Mouse (Mus musculus) limb, embryonic 11.5 days (tissue): ENCODE results near the gene Micu2. TPM values are rescaled to one million over a fixed set of nuclear protein-coding genes. Genes with fewer than 3 reads are reported as not detected.
A peak's percentile ranks its signal among the peaks of the same experiment; 100 is the strongest.
"Not testable (repeated sequence)": the region's sequence is repeated elsewhere in the genome, so short reads cannot be mapped to it uniquely, and the experiment has no call there.

Source experiments
- ATAC-seq: fragments of 200-750 bp; cut with Nextera tagmentation; 2 replicates; pipeline ENCODE4 v1.8.0; 2017; ENCODE audit warnings: low read depth; ENCODE audit not compliant: insufficient number of reproducible peaks, low FRiP score, low TSS enrichment
- DNase-seq: peaks from one replicate; pipeline ENCODE4 v3.0.0-alpha.2; 2015; ENCODE audit warnings: low spot score
- H3K27ac ChIP-seq: fragments of 300-500 bp; sonication (generic); replicated peaks from 2 replicates; pipeline ENCODE4 v1.5.1; 2014; ENCODE audit warnings: low read depth, mild to moderate bottlenecking, low read length
- H3K27me3 ChIP-seq: fragments of 300-500 bp; sonication (generic); 2 replicates; pipeline ENCODE4 v1.6.1; 2014; ENCODE audit warnings: mild to moderate bottlenecking, low read length, mixed read lengths; ENCODE audit not compliant: control insufficient read depth, insufficient read depth
- H3K36me3 ChIP-seq: fragments of 300-500 bp; sonication (generic); 2 replicates; pipeline ENCODE4 v1.6.1; 2014; ENCODE audit warnings: mild to moderate bottlenecking, low read length, moderate library complexity, mixed read lengths; ENCODE audit not compliant: control insufficient read depth, insufficient read depth
- H3K4me1 ChIP-seq: fragments of 300-500 bp; sonication (generic); 2 replicates; pipeline ENCODE4 v1.6.1; 2014; ENCODE audit warnings: low read length, mixed read lengths; ENCODE audit not compliant: control insufficient read depth, insufficient read depth
- H3K4me2 ChIP-seq: fragments of 300-500 bp; sonication (generic); 2 replicates; pipeline ENCODE4 v1.6.1; 2014; ENCODE audit warnings: low read depth, mild to moderate bottlenecking, moderate library complexity; ENCODE audit not compliant: severe bottlenecking
- H3K4me3 ChIP-seq: fragments of 300-500 bp; sonication (generic); 2 replicates; pipeline ENCODE4 v1.5.1; 2014; ENCODE audit warnings: low read depth, low read length
- H3K9ac ChIP-seq: fragments of 300-500 bp; sonication (generic); 2 replicates; pipeline ENCODE4 v1.6.1; 2014; ENCODE audit warnings: mild to moderate bottlenecking, low read length
- H3K9me3 ChIP-seq: fragments of 300-500 bp; sonication (generic); 2 replicates; pipeline ENCODE4 v1.6.1; 2016; ENCODE audit warnings: low read length; ENCODE audit not compliant: control insufficient read depth
- WGBS: fragments of 180-500 bp; shearing (Covaris S2); extraction: QIAGEN DNeasy Blood & Tissue Kit; methylation state at CpG from one replicate; pipeline ENCODE4 v1.1.7; 2014; 5-methylcytosine and 5-hydroxymethylcytosine counted together
- polyA plus RNA-seq: library from polyadenylated mRNA; unstranded; fragments of >200 nt; fragmentation: Nextera tagmentation; extraction: Ambion mirVana; gene quantifications from 2 replicates; pipeline ENCODE4 v1.2.1, GENCODE M21; 2014

Gene Micu2
- polyA plus RNA-seq, 1 experiment from 2014 or later: 53.8 TPM

DNA sequence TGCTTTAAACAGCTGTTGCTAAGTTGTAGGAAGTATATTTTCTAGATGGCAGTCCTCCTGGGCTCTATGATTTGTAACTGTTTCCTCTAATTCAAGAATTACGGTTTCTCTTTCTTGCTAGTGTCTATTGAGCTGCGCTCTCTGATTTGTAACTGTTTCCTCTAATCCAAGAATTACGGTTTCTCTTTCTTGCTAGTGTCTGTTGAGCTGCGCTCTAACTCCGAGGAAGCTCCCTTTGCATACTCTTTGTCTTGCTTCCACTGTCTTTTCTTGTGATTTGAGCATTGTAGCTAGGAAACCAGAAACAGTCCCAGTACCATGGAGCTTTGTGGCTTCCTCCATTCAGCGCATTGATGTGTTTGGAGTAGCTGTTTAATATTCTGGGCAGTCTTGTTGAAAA is 83.7 kb downstream of the Micu2 start:
- H3K9ac ChIP-seq: no peak overlapping the region
- 73% methylated on average over 6 of the region's 6 CpGs for WGBS
- DNase-seq: no peak

DNA sequence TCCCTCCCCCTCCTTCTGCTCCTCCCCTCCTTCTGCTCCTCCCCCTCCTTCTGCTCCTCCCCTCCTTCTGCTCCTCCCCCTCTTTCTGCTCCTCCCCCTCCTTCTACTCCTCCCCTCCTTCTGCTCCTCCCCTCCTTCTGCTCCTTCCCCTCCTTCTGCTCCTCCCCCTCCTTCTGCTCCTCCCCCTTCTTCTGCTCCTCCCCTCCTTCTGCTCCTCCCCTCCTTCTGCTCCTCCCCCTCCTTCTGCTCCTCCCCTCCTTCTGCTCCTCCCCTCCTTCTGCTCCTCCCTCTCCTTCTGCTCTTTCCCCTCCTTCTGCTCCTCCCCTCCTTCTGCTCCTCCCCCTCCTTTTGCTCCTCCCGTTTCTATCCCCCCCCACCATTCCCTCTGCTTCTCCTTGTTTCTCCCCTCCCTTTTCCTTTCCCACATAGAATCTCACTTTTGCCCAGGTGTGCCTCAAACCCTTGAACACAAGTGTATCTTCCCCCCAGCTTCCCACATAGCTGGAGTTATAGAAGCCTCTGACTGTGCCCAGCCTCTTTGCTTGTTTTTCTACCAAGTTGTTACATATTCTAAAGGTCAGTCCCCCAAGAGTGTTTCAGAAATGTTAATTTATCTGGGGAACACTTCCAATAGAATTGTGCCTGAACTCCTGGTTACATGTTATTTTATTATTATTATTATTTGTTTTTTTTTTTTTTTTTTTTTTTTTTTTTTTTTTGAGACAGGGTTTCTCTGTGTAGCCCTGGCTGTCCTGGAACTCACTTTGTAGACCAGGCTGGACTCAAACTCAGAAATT is 86.7 kb downstream of the Micu2 start:
- WGBS: 50% methylated on average over 1 of the region's 1 CpGs
- H3K9ac ChIP-seq, H3K4me1 ChIP-seq, ATAC-seq, DNase-seq, H3K9me3 ChIP-seq, H3K36me3 ChIP-seq, H3K4me3 ChIP-seq, H3K27ac ChIP-seq, H3K4me2 ChIP-seq, H3K27me3 ChIP-seq: not testable (repeated sequence)

More for the DNA sequence above, 83.7 kb downstream of the Micu2 start:
- H3K9me3 ChIP-seq: no peaks in the 10 kb centered on the region
- no peaks in the 10 kb centered on the region for H3K4me1 ChIP-seq
- H3K27ac ChIP-seq: no peak overlapping the region
- peaks cover 2% of the 10 kb centered on the region for H3K36me3 ChIP-seq
- ATAC-seq: no peak
- no peaks in the 10 kb centered on the region for H3K27me3 ChIP-seq
- no peak overlapping the region for H3K4me3 ChIP-seq
- H3K4me2 ChIP-seq: no peak overlapping the region

DNA sequence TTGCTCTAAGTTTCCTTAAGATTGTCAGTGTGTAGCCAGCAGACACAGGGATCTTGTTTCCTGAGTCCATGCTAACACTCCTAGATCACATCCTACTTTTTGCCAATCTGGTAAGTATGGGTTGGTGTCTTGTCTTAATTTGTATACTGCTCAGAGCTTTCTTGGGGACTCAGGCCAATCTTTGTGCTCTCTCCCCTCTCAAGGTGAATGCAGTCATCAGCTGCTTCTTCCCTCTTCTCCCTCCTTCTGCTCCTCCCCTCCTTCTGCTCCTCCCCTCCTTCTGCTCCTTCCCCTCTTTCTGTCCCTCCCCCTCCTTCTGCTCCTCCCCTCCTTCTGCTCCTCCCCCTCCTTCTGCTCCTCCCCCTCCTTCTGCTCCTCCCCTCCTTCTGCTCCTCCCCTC is 87.3 kb downstream of the Micu2 start:
- not testable (repeated sequence) for H3K4me2 ChIP-seq, H3K27ac ChIP-seq, ATAC-seq, H3K9ac ChIP-seq, H3K4me1 ChIP-seq, H3K9me3 ChIP-seq, H3K27me3 ChIP-seq, H3K36me3 ChIP-seq, H3K4me3 ChIP-seq, DNase-seq

DNA sequence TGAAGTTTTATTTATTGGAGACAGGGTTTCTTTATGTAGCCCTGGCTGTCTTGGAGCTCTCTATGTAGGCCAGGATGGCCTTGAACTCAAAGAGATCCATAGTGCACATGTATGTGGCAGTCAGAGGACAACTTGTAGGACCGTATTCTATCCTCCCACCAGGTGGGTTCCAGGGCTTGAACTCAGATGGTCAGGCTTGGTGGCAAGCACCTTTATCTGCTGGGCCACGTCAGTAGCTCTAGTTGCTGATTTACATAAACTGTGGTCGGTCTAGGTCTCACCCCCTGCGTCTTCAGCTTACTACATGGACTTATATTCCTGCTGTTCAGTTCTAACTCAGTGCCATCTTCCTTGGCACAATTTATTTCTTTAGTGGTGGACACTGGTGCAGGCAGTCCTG is 87.7 kb downstream of the Micu2 start:
- H3K9ac ChIP-seq: no peak overlapping the region
- no peak overlapping the region for H3K4me2 ChIP-seq
- no peak overlapping the region for H3K4me3 ChIP-seq
- no peaks in the 10 kb centered on the region for H3K9me3 ChIP-seq
- no peak for DNase-seq
- H3K4me1 ChIP-seq: no peaks in the 10 kb centered on the region
- H3K27ac ChIP-seq: no peak overlapping the region
- no peaks in the 10 kb centered on the region for H3K27me3 ChIP-seq
- 88% methylated on average over 4 of the region's 4 CpGs for whole genome bisulfite sequencing
- H3K36me3 ChIP-seq: no peaks in the 10 kb centered on the region; the same call in 1 of the 2 replicates
- ATAC-seq: no peak

DNA sequence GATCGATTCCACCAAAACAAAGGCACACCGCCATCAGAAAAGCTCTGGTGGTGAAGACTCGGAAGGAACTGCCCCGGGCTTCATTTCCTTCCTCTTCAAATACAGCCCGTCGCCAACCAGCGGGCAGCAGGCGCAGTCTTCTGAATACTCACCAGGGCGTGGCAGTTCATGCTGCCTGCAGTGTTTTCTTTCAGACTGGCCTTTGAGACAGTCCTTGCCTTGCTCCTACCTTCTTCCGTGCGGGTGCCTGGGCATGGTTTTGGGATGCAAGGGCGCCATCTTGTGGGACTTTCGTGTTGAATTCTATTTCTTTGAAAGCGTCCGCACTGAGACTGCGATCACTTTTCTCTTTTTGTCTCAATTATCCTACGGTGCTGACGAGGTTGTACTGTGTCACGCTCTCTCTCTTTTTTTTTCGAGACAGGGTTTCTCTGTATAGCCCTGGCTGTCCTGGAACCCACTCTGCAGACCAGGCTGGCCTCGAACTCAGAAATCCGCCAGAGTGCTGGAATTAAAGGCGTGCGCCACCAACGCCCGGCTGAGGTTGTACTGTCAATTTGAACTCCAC is 88.5 kb downstream of the Micu2 start:
- Histone ChIP-seq H3K9me3 (no peaks in the 10 kb centered on the region), H3K36me3 (no peaks in the 10 kb centered on the region), H3K4me3 (0 out of 2 replicates have a peak overlapping the region, but pooled peaks have one; percentile 6), H3K4me2 (peak overlapping the region; percentile 34; the same call in 1 of the 2 replicates), H3K9ac (peak overlapping the region; percentile 43; the same call in 1 of the 2 replicates), H3K4me1 (no peaks in the 10 kb centered on the region), H3K27me3 (no peaks in the 10 kb centered on the region), H3K27ac (no peak overlapping the region)
- 24% methylated on average over 26 of the region's 26 CpGs for WGBS
- DNase-seq (peak; percentile 89), ATAC-seq (peak; percentile 67; the same call in 1 of the 2 replicates)

DNA sequence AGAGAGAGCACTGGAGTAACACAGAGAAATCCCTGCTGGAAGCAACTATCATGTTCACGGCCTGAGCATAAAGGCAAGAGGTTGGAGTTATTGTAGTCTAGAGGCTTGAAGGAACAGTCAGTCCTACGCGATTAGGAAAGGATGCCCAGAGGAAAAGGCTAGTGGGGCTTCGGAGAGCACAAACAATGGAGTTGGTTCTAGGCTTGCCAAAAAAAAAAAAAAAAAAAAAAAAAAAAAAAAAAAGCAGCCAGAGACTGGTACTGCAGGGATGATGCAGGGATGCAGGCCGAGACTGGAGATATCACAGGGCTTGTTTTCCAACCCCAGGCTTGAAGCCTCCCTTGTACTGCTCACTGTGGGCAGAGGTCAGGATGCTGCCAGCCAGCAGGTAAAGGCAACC is 89.8 kb downstream of the Micu2 start:
- no peak overlapping the region for H3K27ac ChIP-seq
- no peaks in the 10 kb centered on the region for H3K4me1 ChIP-seq
- ATAC-seq (no peak), DNase-seq (no peak)
- H3K4me3 ChIP-seq: no peak overlapping the region
- H3K9ac ChIP-seq: no peak overlapping the region
- no peaks in the 10 kb centered on the region for H3K36me3 ChIP-seq
- H3K9me3 ChIP-seq: no peaks in the 10 kb centered on the region
- H3K27me3 ChIP-seq: no peaks in the 10 kb centered on the region
- no peak overlapping the region for H3K4me2 ChIP-seq
- 95% methylated on average over 5 of the region's 5 CpGs for WGBS

DNA sequence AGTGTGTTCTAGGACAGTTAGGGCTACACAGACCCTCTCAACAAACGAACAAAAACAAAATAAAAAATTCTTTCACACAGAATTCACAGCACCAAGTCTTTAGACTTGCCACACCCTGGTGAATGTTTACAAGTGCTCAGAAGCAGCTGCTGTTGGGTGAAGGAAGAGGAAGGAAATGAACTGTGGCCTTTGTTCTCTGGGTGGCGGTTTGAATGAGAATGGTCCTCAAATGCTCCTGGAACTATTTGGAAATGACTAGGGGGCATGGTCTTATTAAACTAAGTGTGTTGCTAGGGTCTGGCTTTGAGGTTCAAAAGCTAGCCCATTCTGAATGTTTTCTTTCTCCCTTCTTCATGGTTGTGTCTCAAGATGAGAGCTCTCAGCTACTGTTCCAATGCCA is 90.6 kb downstream of the Micu2 start:
- H3K27ac ChIP-seq: no peak overlapping the region
- H3K9me3 ChIP-seq: no peaks in the 10 kb centered on the region
- H3K36me3 ChIP-seq: no peaks in the 10 kb centered on the region
- no peaks in the 10 kb centered on the region for H3K27me3 ChIP-seq
- ATAC-seq (no peak), DNase-seq (no peak)
- no peak overlapping the region for H3K4me3 ChIP-seq
- H3K4me1 ChIP-seq: no peaks in the 10 kb centered on the region
- 76% methylated on average over 2 of the region's 2 CpGs for WGBS
- no peak overlapping the region for H3K4me2 ChIP-seq
- no peak overlapping the region for H3K9ac ChIP-seq

DNA sequence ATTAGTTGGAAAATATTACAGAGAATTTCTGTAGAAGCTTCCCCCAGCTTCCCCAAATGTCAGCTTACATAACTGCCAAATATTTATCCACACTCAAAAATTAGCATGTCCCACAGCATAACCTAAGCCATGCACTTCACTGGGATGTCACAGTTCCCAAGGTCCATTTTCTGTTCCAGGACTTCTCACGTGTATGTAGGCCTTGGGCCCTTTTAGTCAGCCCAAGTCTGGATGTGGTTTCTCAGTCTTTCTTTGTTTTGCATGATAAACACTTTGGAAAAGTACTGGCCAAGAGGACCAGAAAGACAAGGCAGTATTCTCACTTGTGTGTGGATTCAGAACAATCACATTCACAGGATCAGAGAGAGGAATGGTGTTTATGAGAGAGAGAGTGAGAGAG is 97.1 kb downstream of the Micu2 start:
- no peak overlapping the region for H3K4me3 ChIP-seq
- ATAC-seq: no peak
- WGBS: 78% methylated on average over 1 of the region's 1 CpGs
- no peak for DNase-seq
- no peaks in the 10 kb centered on the region for H3K36me3 ChIP-seq
- H3K9me3 ChIP-seq: no peaks in the 10 kb centered on the region
- H3K4me2 ChIP-seq: no peak overlapping the region
- no peaks in the 10 kb centered on the region for H3K27me3 ChIP-seq
- H3K9ac ChIP-seq: no peak overlapping the region
- no peaks in the 10 kb centered on the region for H3K4me1 ChIP-seq
- H3K27ac ChIP-seq: no peak overlapping the region
